Mouse (Mus musculus) activated CD4-positive, CD25-positive, alpha-beta regulatory T cell, adult 4 months (primary cell): ENCODE results near the gene Ift43. TPM values are rescaled to one million over a fixed set of nuclear protein-coding genes. Genes with fewer than 3 reads are reported as not detected.

ENCODE experiments used
- ATAC-seq: one replicate; pipeline ENCODE4 v1.8.0; 2017
- polyA plus RNA-seq, 2 experiments: library from polyadenylated mRNA; unstranded; fragments of 100-300 nt; shearing (Covaris generic); gene quantifications; one replicate each; pipeline ENCODE4 v1.2.1; 2017

Ift43 gene
- polyA plus RNA-seq, result 1 to 10 TPM; 3.3 to 7.1 TPM

- ATAC-seq, result no peak
Measured at GRCm38 (mm10) chr12:86082481-86083012, at the start of gene Ift43. Gene Ift43, plus strand, starts transcription at chr12:86082541.

DNA sequence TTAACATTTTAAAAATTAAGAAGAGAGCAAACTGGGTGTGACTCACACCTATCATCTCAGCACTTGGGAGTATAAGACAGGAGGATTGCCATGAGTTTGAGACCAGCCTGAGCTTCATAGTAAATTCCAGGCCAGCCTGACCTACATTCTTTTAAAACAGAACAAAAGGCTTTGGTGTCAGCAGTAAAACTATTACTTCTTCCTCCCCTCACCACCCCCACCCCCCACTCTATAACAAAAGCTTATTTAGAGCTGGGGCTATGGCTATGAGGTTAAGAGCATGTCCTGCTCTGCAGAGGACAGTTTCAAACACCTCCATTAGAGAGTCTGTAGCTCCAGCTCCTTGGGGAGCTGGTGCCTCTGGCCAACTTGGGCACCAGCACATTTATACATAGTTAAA lies 46.8 kb upstream of the Ift43 start:
- ATAC-seq, result no peak

DNA sequence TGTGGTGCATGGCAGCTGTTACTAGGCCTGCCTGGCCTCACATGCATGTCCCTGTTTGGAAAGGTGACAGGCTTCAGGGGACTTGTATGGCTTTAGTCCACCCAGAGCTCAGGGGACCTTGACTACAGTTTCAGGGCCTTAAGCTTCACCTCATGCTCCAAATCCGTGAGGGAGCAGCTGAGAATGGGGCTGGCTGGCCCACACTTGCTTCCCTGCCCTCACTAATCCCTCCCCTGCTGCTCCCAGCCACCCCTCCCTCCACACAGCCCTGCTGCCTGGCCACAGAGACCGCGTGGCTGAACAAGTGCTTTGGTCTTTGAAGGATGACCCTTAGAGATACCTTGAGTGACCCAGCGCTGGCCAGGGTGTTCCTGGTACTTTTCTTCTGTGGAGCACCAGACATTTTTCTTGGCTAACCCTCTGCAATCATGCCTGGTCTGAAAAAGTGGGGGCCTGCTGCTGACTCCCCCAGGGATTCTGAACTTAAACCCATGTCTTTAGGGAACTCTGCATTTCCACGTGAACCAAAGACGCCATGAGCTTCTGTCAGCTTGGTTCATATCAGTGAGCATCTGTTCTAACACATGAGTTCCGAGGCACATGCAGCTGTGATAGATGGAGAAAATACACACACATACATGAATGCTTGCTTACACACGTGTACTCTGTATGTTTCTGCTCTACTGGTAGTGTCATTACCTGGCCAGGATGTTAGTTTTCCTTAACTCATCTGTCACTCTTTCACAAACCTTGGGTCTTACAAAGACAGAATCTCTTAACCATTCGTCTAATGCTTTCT lies 45.8 kb upstream of the Ift43 start:
- no peak for ATAC-seq

GRCm38 (mm10) chr12:86037235-86037921 lies 45.0 kb upstream of the Ift43 start:
- no peak for ATAC-seq

DNA sequence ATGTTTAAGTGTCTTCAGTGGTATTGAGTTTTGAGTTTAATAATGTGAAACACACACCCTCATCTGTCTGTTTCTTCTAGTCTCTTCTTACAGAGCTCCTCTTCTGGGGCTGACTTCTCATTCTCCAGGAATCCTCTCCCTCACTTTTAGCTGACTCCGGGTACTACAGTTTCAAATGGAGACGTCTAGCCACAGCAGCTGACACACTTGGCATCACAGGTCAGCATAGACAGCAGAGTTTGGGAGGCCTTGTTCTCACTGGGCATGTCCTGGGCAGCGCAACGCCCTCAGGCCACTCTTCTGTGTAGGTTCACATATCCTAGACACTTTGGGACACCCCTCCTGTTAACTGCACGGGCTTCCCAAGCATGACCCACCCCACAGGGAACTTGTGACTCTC lies 43.3 kb upstream of the Ift43 start:
- ATAC-seq, result no peak

- ATAC-seq, result no peak
Measured at GRCm38 (mm10) chr12:86039751-86040150, 42.6 kb upstream of the Ift43 start.

- peak; percentile 83 for ATAC-seq
Measured at GRCm38 (mm10) chr12:86046141-86046540, 36.2 kb upstream of the Ift43 start.

DNA sequence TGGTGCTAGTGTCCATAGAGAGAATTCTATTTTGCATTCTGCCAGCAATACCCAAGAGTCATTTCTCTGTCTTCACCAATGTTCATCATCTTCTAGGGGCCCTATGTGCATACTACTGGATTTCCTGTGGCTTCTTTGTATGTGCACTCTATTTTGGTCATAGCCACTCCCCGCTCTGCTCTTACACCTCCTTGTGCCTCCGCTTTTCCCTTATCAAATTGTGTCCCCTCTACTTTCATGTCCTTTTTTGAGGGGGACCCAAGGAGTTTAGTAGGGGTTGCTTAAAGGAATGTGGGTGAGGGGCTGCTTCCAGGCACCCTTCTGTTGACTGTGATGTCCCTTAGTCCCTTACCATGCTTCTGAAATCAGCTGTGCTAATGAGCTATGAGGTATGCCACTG lies 35.6 kb upstream of the Ift43 start:
- ATAC-seq, result peak; percentile 21

DNA sequence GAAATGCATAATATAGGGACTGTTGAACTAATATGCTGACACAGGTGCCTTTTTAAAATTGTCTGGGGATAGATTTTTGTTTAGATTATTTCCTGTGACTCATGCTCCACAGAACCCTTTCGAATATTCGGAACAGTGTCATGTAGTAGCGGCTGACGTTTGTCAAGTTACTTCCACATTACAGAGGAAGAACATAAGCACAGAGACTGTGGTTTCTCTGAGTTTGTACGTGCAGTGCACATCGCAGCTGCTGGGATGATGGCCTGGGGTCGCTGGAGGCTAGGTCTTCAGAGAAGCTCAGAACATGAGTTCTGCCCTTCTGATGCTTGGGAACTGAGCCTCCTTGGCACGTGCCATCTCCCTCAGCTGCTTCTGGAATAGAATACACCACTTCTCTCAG lies 35.0 kb upstream of the Ift43 start:
- ATAC-seq, result peak; percentile 49

DNA sequence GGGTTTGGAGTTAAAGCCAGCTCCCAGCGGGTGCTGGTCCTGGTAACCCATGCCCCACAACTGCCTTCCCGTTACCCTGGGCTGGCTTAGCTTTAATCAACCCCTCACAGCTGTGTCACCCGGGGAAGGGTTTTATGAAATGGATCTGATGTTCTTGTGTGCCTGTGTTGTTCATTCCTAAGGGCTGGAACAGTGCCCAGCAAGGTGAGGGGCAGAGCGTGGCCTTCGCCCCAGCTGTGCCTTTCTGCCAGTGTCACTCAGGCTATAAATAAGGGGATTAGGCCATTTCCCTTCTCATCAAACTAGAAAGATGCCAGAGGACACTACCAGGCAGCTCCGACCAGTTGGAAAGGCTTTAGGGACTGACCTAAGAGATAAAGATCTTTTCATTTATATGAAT lies 32.5 kb upstream of the Ift43 start:
- no peak for ATAC-seq

GRCm38 (mm10) chr12:86051477-86051876 lies 30.9 kb upstream of the Ift43 start:
- no peak for ATAC-seq

DNA sequence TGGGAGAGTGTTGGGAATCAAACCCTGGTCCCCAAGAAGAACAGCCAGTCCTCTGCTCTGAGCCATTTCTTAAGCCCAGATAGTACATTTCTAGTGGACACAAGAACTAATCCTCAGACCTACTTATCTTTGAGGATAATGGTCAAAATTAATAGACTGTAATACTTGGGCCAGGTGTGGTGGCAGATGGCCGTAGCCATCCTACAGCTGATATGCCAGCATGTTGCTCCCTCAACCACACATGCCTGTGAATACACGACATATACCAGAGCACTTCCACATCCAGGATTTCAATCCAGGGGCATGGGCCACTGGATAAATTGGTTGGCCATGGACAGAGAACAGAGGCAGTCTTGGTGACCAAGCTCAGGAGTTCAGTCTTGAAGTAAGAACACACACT lies 27.0 kb upstream of the Ift43 start:
- no peak for ATAC-seq

DNA sequence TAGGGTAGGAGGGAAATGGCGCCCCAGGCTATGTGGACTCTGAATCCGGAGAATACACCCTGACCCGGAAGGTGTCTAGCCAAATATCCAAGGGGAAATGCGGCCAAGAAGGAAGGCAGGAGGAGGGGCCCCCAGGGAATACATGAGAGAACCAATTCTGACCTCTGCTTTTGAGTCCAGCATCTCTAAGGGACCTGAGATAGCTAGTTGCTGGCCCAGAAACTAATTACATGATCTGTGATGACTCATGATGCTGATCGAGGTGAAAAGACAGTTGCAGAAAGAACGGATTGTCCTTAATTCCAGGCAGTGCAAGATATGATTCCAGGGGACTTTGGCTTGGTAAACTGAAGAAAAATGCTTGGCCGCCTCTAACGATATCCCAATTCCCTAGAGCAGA lies 25.4 kb upstream of the Ift43 start:
- no peak for ATAC-seq

GRCm38 (mm10) chr12:86057516-86057915 lies 24.8 kb upstream of the Ift43 start:
- no peak for ATAC-seq

DNA sequence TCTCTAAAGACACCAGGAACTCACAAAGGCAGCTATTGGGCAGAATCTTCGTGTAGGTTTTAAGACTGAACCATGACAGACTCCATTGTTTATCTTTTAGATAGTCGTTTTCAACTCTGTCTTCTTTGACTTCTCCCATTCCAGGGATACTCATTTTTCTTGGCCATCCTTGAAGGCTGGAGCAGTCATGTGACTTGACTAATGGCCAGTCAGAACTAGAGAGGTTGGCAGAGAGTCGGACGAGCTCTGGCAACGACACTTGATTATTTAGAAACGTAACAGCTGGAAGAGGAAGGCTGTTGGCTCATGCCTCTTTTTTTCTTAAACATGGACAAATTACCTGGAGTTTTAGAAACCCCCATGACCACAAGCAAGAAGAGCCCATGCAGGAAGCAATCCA lies 23.0 kb upstream of the Ift43 start:
- no peak for ATAC-seq

DNA sequence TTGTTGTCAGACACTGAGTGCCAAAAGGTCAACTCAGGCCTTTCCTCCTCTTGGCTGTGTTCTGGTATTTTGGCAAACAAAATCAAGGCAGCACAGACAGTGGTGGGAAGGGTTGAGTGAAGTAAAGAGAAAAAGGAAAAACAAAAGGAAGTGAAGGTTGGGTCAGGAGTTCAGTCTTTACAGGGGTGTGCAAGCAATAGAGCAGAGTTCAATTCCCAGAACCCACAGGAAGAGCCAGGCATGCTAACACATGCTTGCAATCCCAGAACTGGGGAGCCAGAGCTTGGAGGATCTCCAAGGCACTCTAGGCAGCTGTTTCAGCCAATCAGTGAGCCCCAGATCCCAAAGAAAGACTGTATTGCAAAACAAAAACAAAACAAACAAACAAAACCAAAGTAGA lies 17.5 kb upstream of the Ift43 start:
- no peak for ATAC-seq

DNA sequence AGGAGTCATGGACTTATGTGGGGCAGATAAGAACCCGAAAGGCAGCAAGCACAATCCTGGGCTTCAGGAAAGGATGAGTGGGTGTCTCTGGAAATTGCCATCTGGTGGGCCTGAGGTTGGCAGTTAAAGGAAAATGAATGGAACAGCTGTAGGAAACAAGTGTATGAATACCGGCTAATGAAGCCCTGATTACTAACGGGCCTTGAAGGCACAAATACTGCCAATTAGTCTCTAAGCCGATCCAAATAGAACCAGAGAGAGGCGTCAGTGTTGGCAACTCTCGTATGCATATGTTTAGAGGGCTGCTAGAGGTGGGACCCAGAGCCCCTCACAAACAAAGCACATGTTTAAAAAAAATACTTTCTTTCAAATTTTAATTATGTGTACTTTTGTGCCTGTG lies 10.9 kb upstream of the Ift43 start:
- ATAC-seq, result no peak

DNA sequence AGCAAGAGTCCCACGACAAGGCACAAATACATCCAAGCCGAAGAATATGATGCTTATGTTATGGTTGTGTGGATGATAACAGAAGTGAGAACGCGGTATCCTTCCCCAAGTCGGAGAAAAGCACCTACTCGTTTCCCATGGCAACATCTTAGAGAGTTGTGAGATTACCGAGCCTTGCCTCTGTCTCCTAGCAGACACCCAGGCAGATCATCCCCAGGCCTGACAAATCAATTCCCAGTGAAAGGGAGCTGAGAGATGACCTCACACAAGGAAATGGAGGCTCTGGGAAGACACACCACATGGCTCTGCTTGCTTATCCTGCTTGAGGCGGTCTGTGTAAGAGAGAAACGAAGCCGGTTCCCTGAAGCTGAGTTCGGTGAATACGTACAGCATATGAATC lies 7.7 kb upstream of the Ift43 start:
- ATAC-seq, result no peak

GRCm38 (mm10) chr12:86075358-86075757 lies 7.0 kb upstream of the Ift43 start:
- ATAC-seq, result no peak

- no peak for ATAC-seq
Measured at GRCm38 (mm10) chr12:86076321-86076901, 5.9 kb upstream of the Ift43 start.

GRCm38 (mm10) chr12:86077322-86077721 lies 5.0 kb upstream of the Ift43 start:
- ATAC-seq, result no peak

DNA sequence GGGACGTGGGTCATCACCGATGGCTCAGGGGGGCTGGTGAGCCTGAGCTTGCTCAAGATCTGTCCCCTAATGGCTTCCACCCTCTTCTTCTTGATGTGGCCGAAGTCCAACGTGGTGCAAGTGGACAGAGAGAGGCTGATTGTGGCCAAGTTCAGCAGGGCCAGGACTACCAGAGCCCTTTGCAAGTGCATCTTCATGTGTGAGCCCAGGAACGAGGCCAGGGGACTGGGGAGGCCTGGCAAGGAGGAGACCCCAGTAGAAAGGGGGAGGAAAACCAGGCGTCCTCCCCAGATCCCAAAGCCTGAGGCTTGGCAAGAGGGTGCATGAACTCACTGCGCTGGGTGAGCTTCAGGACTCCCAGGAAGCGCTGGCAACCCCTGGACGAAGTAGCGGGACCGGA lies 4.6 kb upstream of the Ift43 start:
- ATAC-seq, result no peak

DNA sequence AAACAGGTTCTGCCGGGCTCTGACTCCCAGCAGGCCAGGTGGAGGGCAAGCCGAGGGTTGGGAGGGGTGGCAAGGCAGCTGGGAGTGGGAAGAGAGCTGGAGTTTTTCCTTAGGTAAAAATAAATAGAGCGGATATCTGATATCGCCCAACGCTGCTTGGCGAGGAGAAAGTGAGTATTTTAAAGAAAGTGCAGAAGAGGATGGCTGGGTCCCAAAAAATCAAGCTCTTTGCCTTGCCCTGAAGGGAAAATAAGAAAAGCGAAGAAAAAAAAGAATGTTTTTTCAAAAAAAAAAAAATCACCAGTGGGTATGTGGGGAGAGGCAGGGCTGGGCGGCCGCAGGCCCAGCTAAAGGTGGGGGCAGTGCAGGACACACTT lies 4.2 kb upstream of the Ift43 start:
- ATAC-seq, result no peak
